8 mouse cellular contexts compared by ENCODE assay signal in genomic region chr6:7120136-7120535, GRCm38 (mm10).
DNase-seq lines count a peak whose midpoint lies in the region; ATAC-seq and TF ChIP-seq lines count a peak whose summit lies in the region.

No protein-coding gene starts in this region.

- peak; percentile 49 for TF ChIP-seq CTCF in midbrain, postnatal 0 days (IDR thresholded peaks at IDR 0.05)

- H3K9me3 ChIP-seq in heart, embryonic 10.5 days = no peaks in the 10 kb centered on the region
- no peaks in the 10 kb centered on the region for H3K9me3 ChIP-seq in midbrain, postnatal 0 days (ENCODE audit: low read length)
- H3K9me3 ChIP-seq in hindbrain, embryonic 14.5 days (ENCODE audit: control insufficient read depth, low read length) = no peaks in the 10 kb centered on the region

- no peaks in the 10 kb centered on the region for H3K27me3 ChIP-seq in heart, embryonic 10.5 days (ENCODE audit: insufficient read depth, poor library complexity, severe bottlenecking)
- no peaks in the 10 kb centered on the region for H3K27me3 ChIP-seq in midbrain, postnatal 0 days (ENCODE audit: insufficient read depth, low read length)
- no peaks in the 10 kb centered on the region for H3K27me3 ChIP-seq in hindbrain, embryonic 14.5 days (ENCODE audit: control insufficient read depth, insufficient read depth, low read length)

- H3K27ac ChIP-seq in heart, embryonic 10.5 days = no peak overlapping the region
- no peak overlapping the region for H3K27ac ChIP-seq in midbrain, postnatal 0 days (ENCODE audit: low read depth, low read length)
- H3K27ac ChIP-seq in hindbrain, embryonic 14.5 days = no peak overlapping the region

- 35% methylated on average over 4 of the region's 4 CpGs for WGBS in heart, embryonic 10.5 days
- WGBS in midbrain, postnatal 0 days = 34% methylated on average over 4 of the region's 4 CpGs
- 29% methylated on average over 4 of the region's 4 CpGs for WGBS in hindbrain, embryonic 14.5 days

- intact Hi-C loops in heart, postnatal 10 days (cut with DNase I) = loop anchor here (10.0 kb wide), 1 partner anchor 115 kb away; no protein-coding TSS in a partner anchor

- ATAC-seq in midbrain, postnatal 0 days (ENCODE audit: low FRiP score) = no peak
- ATAC-seq in hindbrain, embryonic 14.5 days (ENCODE audit: low FRiP score) = no peak

- no peaks in the 10 kb centered on the region for H3K36me3 ChIP-seq in heart, embryonic 10.5 days
- no peaks in the 10 kb centered on the region for H3K36me3 ChIP-seq in midbrain, postnatal 0 days (ENCODE audit: insufficient read depth, low read length)
- no peaks in the 10 kb centered on the region for H3K36me3 ChIP-seq in hindbrain, embryonic 14.5 days (replicated peaks; ENCODE audit: control insufficient read depth, insufficient read depth)

- no peak overlapping the region for H3K4me3 ChIP-seq in heart, embryonic 10.5 days
- no peak overlapping the region for H3K4me3 ChIP-seq in midbrain, postnatal 0 days (ENCODE audit: low read depth, low read length)
- no peak overlapping the region for H3K4me3 ChIP-seq in hindbrain, embryonic 14.5 days (replicated peaks; ENCODE audit: low read length)

- no peak overlapping the region for H3K9ac ChIP-seq in midbrain, postnatal 0 days (replicated peaks; ENCODE audit: low read length, poor library complexity, severe bottlenecking)
- H3K9ac ChIP-seq in hindbrain, embryonic 14.5 days = no peak overlapping the region

- no peak overlapping the region for H3K4me2 ChIP-seq in midbrain, postnatal 0 days (ENCODE audit: low read depth, low read length, poor library complexity, severe bottlenecking)
- no peak overlapping the region for H3K4me2 ChIP-seq in hindbrain, embryonic 14.5 days (replicated peaks)

- H3K4me1 ChIP-seq in heart, embryonic 10.5 days = no peaks in the 10 kb centered on the region
- no peaks in the 10 kb centered on the region for H3K4me1 ChIP-seq in midbrain, postnatal 0 days (ENCODE audit: insufficient read depth, low read length)
- H3K4me1 ChIP-seq in hindbrain, embryonic 14.5 days (replicated peaks; ENCODE audit: control insufficient read depth, insufficient read depth, low read length) = no peaks in the 10 kb centered on the region

- DNase-seq in heart, postnatal 10 days = peak; percentile 40 to 68
- DNase-seq in heart, embryonic 10.5 days (ENCODE audit: low spot score) = no peak
- peak; percentile 5 to 12 for DNase-seq in B cell, adult 2 months
- peak; percentile 51 for DNase-seq in adrenal gland, adult 2 months
- peak; percentile 15 for DNase-seq in frontal cortex, postnatal 36 days (ENCODE audit: low spot score in 2 of 2)
- peak; percentile 21 for DNase-seq in layer of hippocampus, adult 9-11 months
- peak; percentile 14 for DNase-seq in midbrain, postnatal 0 days (ENCODE audit: low spot score)
- DNase-seq in hindbrain, embryonic 14.5 days (ENCODE audit: low spot score) = no peak

Comparison
In these comparisons a context has a peak if more than half of its experiments do, and no peak if none do; other contexts are left out.
1. DNase-seq: peak in heart, postnatal 10 days (2 of 2), B cell, adult 2 months (2 of 2), adrenal gland, adult 2 months (single experiment), frontal cortex, postnatal 36 days (2 of 2), layer of hippocampus, adult 9-11 months (single experiment) and midbrain, postnatal 0 days (single experiment); none in heart, embryonic 10.5 days (single experiment) and hindbrain, embryonic 14.5 days (single experiment).